Mouse (Mus musculus): ENCODE measurements around the gene Atp1a4. TPM values are rescaled to one million over a fixed set of nuclear protein-coding genes. Genes with fewer than 3 reads are reported as not detected.

The Atp1a4 gene
- 0.07 TPM for polyA plus RNA-seq (2015; fragmentation: Illumina TruSeq; extraction: RNeasy Lipid Tissue Mini Kit (QIAGEN cat#74804); ENCODE audit: insufficient read depth, low replicate concordance)

GRCm38 (mm10) chr1:172258314-172258713 lies at the start of gene Atp1a4:
Atp1a4 (minus strand) TSS chr1:172258414.

GRCm38 (mm10) chr1:172297611-172298537 lies 39.7 kb upstream of the Atp1a4 start, which contains the start of gene Atp1a2:
Atp1a2 (minus strand) TSS chr1:172298064.

DNA sequence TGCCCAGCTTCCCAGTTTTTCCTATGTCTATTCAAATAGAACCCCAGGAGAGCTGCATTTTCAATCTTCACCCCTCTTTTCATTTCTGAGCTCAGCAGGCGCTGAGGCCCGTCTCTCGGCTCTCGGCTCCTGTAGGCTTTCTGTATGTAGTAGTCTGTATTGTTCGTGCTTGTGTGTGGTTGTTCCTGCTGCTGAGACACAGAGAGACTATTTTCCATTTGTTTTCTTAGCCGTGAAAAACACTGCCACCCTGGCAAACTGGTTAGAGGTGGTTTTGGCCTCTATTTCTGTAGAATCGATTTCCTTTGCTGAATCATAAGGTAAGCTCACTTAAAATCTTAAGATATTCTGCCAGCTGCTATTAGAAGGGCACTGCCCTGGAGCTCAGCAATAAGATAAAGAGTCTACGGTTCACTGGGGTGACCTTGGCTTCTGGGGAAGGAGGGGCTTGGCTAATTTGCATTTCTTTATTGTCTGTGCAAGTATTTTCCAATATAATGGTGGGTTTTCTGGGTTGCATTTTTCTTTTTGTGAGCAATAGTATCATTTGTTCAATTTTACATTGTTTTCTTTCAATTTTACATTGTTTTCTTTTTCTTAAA lies 3.4 kb upstream of the Atp1a4 start, which contains the start of gene Igsf8:
Gene Igsf8 (plus strand): TSS at position 165 of the 602 bp plus-strand sequence.

GRCm38 (mm10) chr1:172219451-172220406 lies 38.5 kb downstream of the Atp1a4 start, which contains the start of gene Casq1:
Casq1 (minus strand) TSS chr1:172219868.

GRCm38 (mm10) chr1:172206141-172206917 lies 51.9 kb downstream of the Atp1a4 start, which contains the start of gene Pea15a:
Pea15a (minus strand) TSS chr1:172206804.

Other genes starting within 250 kb of the Atp1a4 start
- 3.0 TPM for gene Vangl2, start 230.0 kb downstream of the Atp1a4 start, polyA plus RNA-seq (2015; fragmentation: Illumina TruSeq; extraction: RNeasy Lipid Tissue Mini Kit (QIAGEN cat#74804); ENCODE audit: insufficient read depth, low replicate concordance)
- gene Nhlh1, start 200.8 kb downstream of the Atp1a4 start, polyA plus RNA-seq (2015; fragmentation: Illumina TruSeq; extraction: RNeasy Lipid Tissue Mini Kit (QIAGEN cat#74804); ENCODE audit: insufficient read depth, low replicate concordance), result not detected
- gene Copa, start 175.9 kb downstream of the Atp1a4 start, polyA plus RNA-seq (2015; fragmentation: Illumina TruSeq; extraction: RNeasy Lipid Tissue Mini Kit (QIAGEN cat#74804); ENCODE audit: insufficient read depth, low replicate concordance), result 204 TPM
- 79.4 TPM for gene Ncstn, start 175.6 kb downstream of the Atp1a4 start, polyA plus RNA-seq (2015; fragmentation: Illumina TruSeq; extraction: RNeasy Lipid Tissue Mini Kit (QIAGEN cat#74804); ENCODE audit: insufficient read depth, low replicate concordance)
- gene Pex19, start 131.7 kb downstream of the Atp1a4 start, polyA plus RNA-seq (2015; fragmentation: Illumina TruSeq; extraction: RNeasy Lipid Tissue Mini Kit (QIAGEN cat#74804); ENCODE audit: insufficient read depth, low replicate concordance), result 45.3 TPM
- gene Dcaf8, start 110.3 kb downstream of the Atp1a4 start, polyA plus RNA-seq (2015; fragmentation: Illumina TruSeq; extraction: RNeasy Lipid Tissue Mini Kit (QIAGEN cat#74804); ENCODE audit: insufficient read depth, low replicate concordance), result 98.3 TPM
- 108 TPM for gene Pea15a, start 51.6 kb downstream of the Atp1a4 start, polyA plus RNA-seq (2015; fragmentation: Illumina TruSeq; extraction: RNeasy Lipid Tissue Mini Kit (QIAGEN cat#74804); ENCODE audit: insufficient read depth, low replicate concordance)
- 0.29 TPM for gene Casq1, start 38.5 kb downstream of the Atp1a4 start, polyA plus RNA-seq (2015; fragmentation: Illumina TruSeq; extraction: RNeasy Lipid Tissue Mini Kit (QIAGEN cat#74804); ENCODE audit: insufficient read depth, low replicate concordance)
- 10.4 TPM for gene Igsf8, start 3.2 kb upstream of the Atp1a4 start, polyA plus RNA-seq (2015; fragmentation: Illumina TruSeq; extraction: RNeasy Lipid Tissue Mini Kit (QIAGEN cat#74804); ENCODE audit: insufficient read depth, low replicate concordance)
- gene Atp1a2, start 39.6 kb upstream of the Atp1a4 start, polyA plus RNA-seq (2015; fragmentation: Illumina TruSeq; extraction: RNeasy Lipid Tissue Mini Kit (QIAGEN cat#74804); ENCODE audit: insufficient read depth, low replicate concordance), result 3.0 TPM
- gene Kcnj9, start 70.9 kb upstream of the Atp1a4 start, polyA plus RNA-seq (2015; fragmentation: Illumina TruSeq; extraction: RNeasy Lipid Tissue Mini Kit (QIAGEN cat#74804); ENCODE audit: insufficient read depth, low replicate concordance), result 1.7 TPM
- gene Kcnj10, start 82.8 kb upstream of the Atp1a4 start, polyA plus RNA-seq (2015; fragmentation: Illumina TruSeq; extraction: RNeasy Lipid Tissue Mini Kit (QIAGEN cat#74804); ENCODE audit: insufficient read depth, low replicate concordance), result 23.5 TPM
- 33.5 TPM for gene Pigm, start 118.1 kb upstream of the Atp1a4 start, polyA plus RNA-seq (2015; fragmentation: Illumina TruSeq; extraction: RNeasy Lipid Tissue Mini Kit (QIAGEN cat#74804); ENCODE audit: insufficient read depth, low replicate concordance)
- 9.1 TPM for gene Slamf9, start 216.9 kb upstream of the Atp1a4 start, polyA plus RNA-seq (2015; fragmentation: Illumina TruSeq; extraction: RNeasy Lipid Tissue Mini Kit (QIAGEN cat#74804); ENCODE audit: insufficient read depth, low replicate concordance)
- gene Igsf9, start 223.4 kb upstream of the Atp1a4 start, polyA plus RNA-seq (2015; fragmentation: Illumina TruSeq; extraction: RNeasy Lipid Tissue Mini Kit (QIAGEN cat#74804); ENCODE audit: insufficient read depth, low replicate concordance), result 3.2 TPM
- 194 TPM for gene Tagln2, start 241.6 kb upstream of the Atp1a4 start, polyA plus RNA-seq (2015; fragmentation: Illumina TruSeq; extraction: RNeasy Lipid Tissue Mini Kit (QIAGEN cat#74804); ENCODE audit: insufficient read depth, low replicate concordance)

Data from spleen, adult 10 weeks (tissue).